Mouse (Mus musculus): ENCODE measurements at regions not wholly inside any gene's neighbourhood (a gene's known extent, or its start where the extent isn't known, plus 50 kb on each side); places are given as distances from the start of the nearest gene placed in this dataset.

GRCm38 (mm10) chr2:92819586-92819985 is 95.3 kb upstream of the Syt13 start:
- no peak for DNase-seq (ENCODE audit: low read depth in 1 of 2, low spot score in 2 of 2)
- 83% methylated on average over 6 of the region's 6 CpGs for WGBS
- Histone ChIP-seq H3K36me3 (ENCODE audit: control insufficient read depth, insufficient read depth, low read length) (no peaks in the 10 kb centered on the region), H3K27ac (ENCODE audit: insufficient read depth, low read length) (no peak overlapping the region), H3K4me1 (ENCODE audit: control insufficient read depth, insufficient read depth, insufficient read length) (no peaks in the 10 kb centered on the region), H3K27me3 (ENCODE audit: control insufficient read depth, insufficient read depth, low read length) (no peaks in the 10 kb centered on the region), H3K4me3 (ENCODE audit: extremely low read depth, insufficient read depth, insufficient read length) (no peak overlapping the region)
- TF ChIP-seq CTCF (IDR thresholded peaks at IDR 0.05; ENCODE audit: extremely low read depth, insufficient read depth, insufficient read length, insufficient replicate concordance) (no peak), POLR2A (IDR thresholded peaks at IDR 0.05; ENCODE audit: low read depth, low read length) (no peak)

- Histone ChIP-seq H3K27ac (ENCODE audit: insufficient read depth, low read length) (no peak overlapping the region), H3K36me3 (ENCODE audit: control insufficient read depth, insufficient read depth, low read length) (no peaks in the 10 kb centered on the region), H3K4me1 (ENCODE audit: control insufficient read depth, insufficient read depth, insufficient read length) (no peaks in the 10 kb centered on the region), H3K27me3 (ENCODE audit: control insufficient read depth, insufficient read depth, low read length) (no peaks in the 10 kb centered on the region), H3K4me3 (ENCODE audit: extremely low read depth, insufficient read depth, insufficient read length) (no peak overlapping the region)
- TF ChIP-seq CTCF (IDR thresholded peaks at IDR 0.05; ENCODE audit: extremely low read depth, insufficient read depth, insufficient read length, insufficient replicate concordance), result no peak
- TF ChIP-seq POLR2A (IDR thresholded peaks at IDR 0.05; ENCODE audit: low read depth, low read length), result no peak
- 79% methylated on average over 1 of the region's 1 CpGs for WGBS
- no peak for DNase-seq (ENCODE audit: low read depth in 1 of 2, low spot score in 2 of 2)
Measured at GRCm38 (mm10) chr2:92824325-92824724, 90.6 kb upstream of the Syt13 start.

GRCm38 (mm10) chr2:92825395-92825794 is 89.5 kb upstream of the Syt13 start:
- Histone ChIP-seq H3K4me1 (ENCODE audit: control insufficient read depth, insufficient read depth, insufficient read length) (no peaks in the 10 kb centered on the region), H3K4me3 (ENCODE audit: extremely low read depth, insufficient read depth, insufficient read length) (no peak overlapping the region), H3K36me3 (ENCODE audit: control insufficient read depth, insufficient read depth, low read length) (no peaks in the 10 kb centered on the region), H3K27ac (ENCODE audit: insufficient read depth, low read length) (no peak overlapping the region), H3K27me3 (ENCODE audit: control insufficient read depth, insufficient read depth, low read length) (no peaks in the 10 kb centered on the region)
- WGBS, result 70% methylated on average over 6 of the region's 6 CpGs
- no peak for DNase-seq (ENCODE audit: low read depth in 1 of 2, low spot score in 2 of 2)
- TF ChIP-seq POLR2A (IDR thresholded peaks at IDR 0.05; ENCODE audit: low read depth, low read length) (no peak), CTCF (IDR thresholded peaks at IDR 0.05; ENCODE audit: extremely low read depth, insufficient read depth, insufficient read length, insufficient replicate concordance) (no peak)

GRCm38 (mm10) chr2:92830134-92830533 is 84.8 kb upstream of the Syt13 start:
- Histone ChIP-seq H3K4me3 (ENCODE audit: extremely low read depth, insufficient read depth, insufficient read length) (no peak overlapping the region), H3K4me1 (ENCODE audit: control insufficient read depth, insufficient read depth, insufficient read length) (no peaks in the 10 kb centered on the region), H3K36me3 (ENCODE audit: control insufficient read depth, insufficient read depth, low read length) (no peaks in the 10 kb centered on the region), H3K27me3 (ENCODE audit: control insufficient read depth, insufficient read depth, low read length) (no peaks in the 10 kb centered on the region), H3K27ac (ENCODE audit: insufficient read depth, low read length) (no peak overlapping the region)
- WGBS, result 74% methylated on average over 2 of the region's 2 CpGs
- TF ChIP-seq POLR2A (IDR thresholded peaks at IDR 0.05; ENCODE audit: low read depth, low read length) (no peak), CTCF (IDR thresholded peaks at IDR 0.05; ENCODE audit: extremely low read depth, insufficient read depth, insufficient read length, insufficient replicate concordance) (no peak)
- no peak for DNase-seq (ENCODE audit: low read depth in 1 of 2, low spot score in 2 of 2)

- H3K27ac ChIP-seq (ENCODE audit: insufficient read depth, low read length), result no peak overlapping the region
- 9% methylated on average over 7 of the region's 7 CpGs for WGBS
- no peaks in the 10 kb centered on the region for H3K27me3 ChIP-seq (ENCODE audit: control insufficient read depth, insufficient read depth, low read length)
- no peaks in the 10 kb centered on the region for H3K36me3 ChIP-seq (ENCODE audit: control insufficient read depth, insufficient read depth, low read length)
- DNase-seq (ENCODE audit: low read depth in 1 of 2, low spot score in 2 of 2), result no peak
- no peak for TF ChIP-seq POLR2A (IDR thresholded peaks at IDR 0.05; ENCODE audit: low read depth, low read length)
- no peak for TF ChIP-seq CTCF (IDR thresholded peaks at IDR 0.05; ENCODE audit: extremely low read depth, insufficient read depth, insufficient read length, insufficient replicate concordance)
- no peak overlapping the region for H3K4me3 ChIP-seq (ENCODE audit: extremely low read depth, insufficient read depth, insufficient read length)
- H3K4me1 ChIP-seq (ENCODE audit: control insufficient read depth, insufficient read depth, insufficient read length), result no peaks in the 10 kb centered on the region
Measured at GRCm38 (mm10) chr2:92831784-92832183, 83.1 kb upstream of the Syt13 start.

- no peak for DNase-seq (ENCODE audit: low read depth in 1 of 2, low spot score in 2 of 2)
- H3K4me3 ChIP-seq (ENCODE audit: extremely low read depth, insufficient read depth, insufficient read length), result no peak overlapping the region
- H3K27ac ChIP-seq (ENCODE audit: insufficient read depth, low read length), result no peak overlapping the region
- no peaks in the 10 kb centered on the region for H3K4me1 ChIP-seq (ENCODE audit: control insufficient read depth, insufficient read depth, insufficient read length)
- WGBS, result 22% methylated on average over 4 of the region's 4 CpGs
- no peaks in the 10 kb centered on the region for H3K36me3 ChIP-seq (ENCODE audit: control insufficient read depth, insufficient read depth, low read length)
- H3K27me3 ChIP-seq (ENCODE audit: control insufficient read depth, insufficient read depth, low read length), result no peaks in the 10 kb centered on the region
- TF ChIP-seq CTCF (IDR thresholded peaks at IDR 0.05; ENCODE audit: extremely low read depth, insufficient read depth, insufficient read length, insufficient replicate concordance) (no peak), POLR2A (IDR thresholded peaks at IDR 0.05; ENCODE audit: low read depth, low read length) (no peak)
Measured at GRCm38 (mm10) chr2:92836203-92836602, 78.7 kb upstream of the Syt13 start.

GRCm38 (mm10) chr2:92838012-92838411 is 76.9 kb upstream of the Syt13 start:
- Histone ChIP-seq H3K4me1 (ENCODE audit: control insufficient read depth, insufficient read depth, insufficient read length) (no peaks in the 10 kb centered on the region), H3K4me3 (ENCODE audit: extremely low read depth, insufficient read depth, insufficient read length) (no peak overlapping the region), H3K27ac (ENCODE audit: insufficient read depth, low read length) (no peak overlapping the region), H3K27me3 (ENCODE audit: control insufficient read depth, insufficient read depth, low read length) (no peaks in the 10 kb centered on the region), H3K36me3 (ENCODE audit: control insufficient read depth, insufficient read depth, low read length) (no peaks in the 10 kb centered on the region)
- TF ChIP-seq CTCF (IDR thresholded peaks at IDR 0.05; ENCODE audit: extremely low read depth, insufficient read depth, insufficient read length, insufficient replicate concordance), result no peak
- DNase-seq (ENCODE audit: low read depth in 1 of 2, low spot score in 2 of 2), result no peak
- 86% methylated on average over 5 of the region's 5 CpGs for WGBS
